Mouse (Mus musculus) CH12F3 (cell line): Measurements from ENCODE around the gene Plcg1.

Experiments
- in situ Hi-C: fragments of 300-500 bp; cut with MboI; formaldehyde crosslinking; loops from 2 replicates; pipeline ENCODE4 v1.14.3; 2020; ENCODE audit warnings: low sequenced_read_pairs

Gene Plcg1

DNA sequence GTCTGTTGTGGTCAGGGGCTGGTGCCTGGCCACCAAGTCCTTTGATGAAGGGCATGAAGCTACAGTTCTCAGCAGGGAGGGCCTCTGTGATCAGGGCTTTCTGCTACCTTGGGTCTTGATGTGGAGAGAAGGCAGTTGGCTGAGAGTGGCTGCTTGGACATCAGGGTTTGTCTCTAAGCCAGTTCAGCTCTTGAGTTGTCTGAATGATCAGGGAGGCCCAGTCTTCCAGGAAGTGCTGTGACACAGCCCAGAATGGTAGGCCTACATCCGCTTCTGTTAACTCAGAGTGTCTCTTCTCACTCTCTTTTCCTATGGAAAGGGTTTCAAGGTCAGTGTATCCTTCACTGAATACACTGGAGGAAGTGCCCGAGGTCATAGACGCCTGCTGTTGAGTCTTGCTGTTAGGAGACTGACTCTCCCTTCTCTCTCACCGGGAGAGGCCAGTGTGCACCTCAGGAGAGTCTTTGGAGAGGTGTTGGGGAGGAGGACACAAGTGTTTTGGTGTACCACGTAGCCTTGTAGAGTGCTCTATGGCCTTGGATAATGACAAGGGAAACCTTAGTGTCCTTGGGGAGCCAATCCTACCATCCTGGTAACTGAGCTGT is 4.7 kb downstream of the Plcg1 start:
- in situ Hi-C loops = no loop called here

DNA sequence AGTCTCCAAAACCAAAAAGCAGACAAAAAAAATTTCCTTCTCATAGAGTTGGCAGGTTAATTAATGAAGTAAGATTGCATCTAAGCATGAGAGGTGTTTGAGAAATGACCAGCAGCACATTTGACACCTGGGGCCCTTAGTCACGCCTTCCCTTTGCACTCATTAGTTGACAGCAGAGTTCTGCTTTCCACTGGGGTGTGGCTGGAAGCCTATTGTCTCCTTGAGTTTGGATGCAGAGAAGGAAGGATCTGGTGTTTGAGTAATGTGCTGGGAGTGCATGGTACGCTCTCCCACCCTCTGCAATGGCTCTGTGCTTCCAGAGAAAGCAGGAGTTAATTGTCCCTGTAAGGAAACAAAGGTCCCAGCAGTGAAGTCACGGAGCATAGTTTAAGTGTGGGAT is 5.4 kb downstream of the Plcg1 start:
- in situ Hi-C loops = no loop called here

- in situ Hi-C loops = no loop called here
These were observed 7.3 kb downstream of the Plcg1 start for GRCm38 (mm10) chr2:160738354-160738753.

DNA sequence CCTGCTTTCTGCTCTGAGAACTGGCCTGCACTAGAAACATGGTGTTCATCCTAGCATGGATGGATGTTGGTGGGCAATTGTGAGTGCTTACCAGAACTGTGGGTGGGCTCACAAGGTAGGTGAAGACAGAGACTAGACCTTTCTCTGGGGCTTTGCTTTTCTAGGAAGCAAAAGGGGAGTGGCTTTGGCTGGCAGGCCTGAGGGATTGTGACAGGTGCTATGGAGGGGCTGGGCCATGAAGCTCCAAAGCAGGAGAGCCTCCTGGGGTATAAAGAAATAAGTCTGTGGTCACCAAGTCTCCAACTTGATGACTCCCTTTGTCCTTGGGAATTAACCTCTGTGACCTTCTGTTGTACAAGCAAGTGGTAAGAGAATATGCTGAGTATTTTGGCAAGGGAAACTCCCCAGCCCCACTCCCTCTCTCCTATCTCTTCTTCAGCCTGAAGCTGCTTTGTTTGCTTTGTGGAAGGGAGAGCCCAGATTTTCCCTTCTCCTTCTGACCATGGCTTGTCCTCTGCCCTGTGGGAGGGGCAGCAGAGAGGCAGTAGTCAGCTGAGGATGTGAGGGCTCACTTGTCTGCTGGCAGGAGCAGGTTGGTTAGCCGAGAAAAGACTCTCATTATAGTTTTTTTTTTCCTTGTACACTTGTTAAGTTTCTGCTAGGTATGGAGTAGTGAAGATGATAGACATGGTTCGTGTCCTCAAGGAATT is 8.7 kb downstream of the Plcg1 start:
- in situ Hi-C loops = no loop called here

DNA sequence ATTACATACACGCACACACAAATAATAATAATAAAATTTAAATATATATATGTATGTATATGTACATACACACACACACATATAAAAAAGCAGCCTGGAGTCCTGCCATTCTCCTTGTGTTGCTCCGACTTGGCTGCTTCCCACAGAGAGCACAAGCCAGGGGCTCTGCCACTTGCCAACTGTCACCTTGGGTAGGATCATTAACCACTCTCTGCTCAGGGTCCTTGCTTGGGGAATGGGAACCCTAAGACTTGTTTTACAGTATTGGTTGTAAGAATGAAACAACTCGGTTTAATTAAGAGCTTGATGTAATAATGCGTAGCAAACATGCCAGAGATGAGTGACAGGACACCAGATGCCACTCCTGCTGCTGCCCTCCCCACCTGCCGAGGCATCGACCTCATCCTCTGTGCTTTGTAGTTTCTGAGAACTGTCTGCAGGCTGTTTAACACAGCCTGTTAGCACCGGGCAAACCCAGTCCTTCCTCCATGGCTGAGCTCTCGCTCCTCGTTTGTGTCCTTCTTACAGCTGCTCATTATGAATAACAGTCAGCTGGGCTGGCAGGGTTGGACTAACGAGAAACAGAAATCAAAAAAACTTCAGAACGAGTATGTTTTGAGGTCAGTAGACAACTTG is 9.5 kb downstream of the Plcg1 start:
- in situ Hi-C loops = no loop called here

- in situ Hi-C loops = no loop called here
These were observed 10.5 kb downstream of the Plcg1 start for GRCm38 (mm10) chr2:160741580-160741979.

- in situ Hi-C loops = no loop called here
These were observed 11.1 kb downstream of the Plcg1 start for GRCm38 (mm10) chr2:160742161-160742609.

DNA sequence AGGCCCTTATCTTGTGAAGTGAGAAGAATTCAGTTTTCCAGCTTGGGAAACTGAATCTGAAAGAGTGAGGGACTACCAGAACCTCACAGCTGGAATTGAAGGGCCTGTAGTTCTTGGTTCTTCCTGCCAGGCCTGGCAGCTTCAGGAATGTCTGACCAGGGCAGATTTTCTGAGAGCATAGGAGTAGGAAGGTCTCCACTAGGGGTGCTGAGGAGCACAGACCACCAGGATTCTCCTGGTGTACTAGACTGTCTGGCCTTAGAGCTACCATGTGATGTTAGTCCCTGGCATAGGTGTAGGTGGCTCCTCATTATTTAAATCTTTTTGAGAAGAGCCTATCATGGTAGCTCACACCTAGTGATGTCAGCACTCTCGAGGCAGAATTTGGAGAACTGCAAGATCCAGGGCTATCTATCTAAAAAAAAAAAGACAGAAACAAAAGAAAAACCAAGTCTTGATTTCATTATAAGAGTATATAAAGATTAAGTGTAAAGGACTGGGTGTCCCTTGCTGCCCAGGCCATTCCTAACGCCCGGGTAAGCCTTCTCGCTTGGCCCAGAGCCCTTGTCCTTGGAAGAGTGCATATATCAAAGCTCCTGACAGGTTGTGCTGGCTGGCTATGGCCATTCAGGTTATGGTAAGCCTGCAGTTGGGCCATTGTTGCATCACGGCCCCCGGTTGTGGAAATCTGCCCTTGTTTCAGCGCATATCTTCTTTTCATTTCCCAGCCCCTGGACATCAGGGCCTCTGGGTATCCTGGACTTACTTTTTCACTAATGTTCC is 13.1 kb downstream of the Plcg1 start:
- in situ Hi-C loops = no loop called here

- in situ Hi-C loops = no loop called here
These were observed 13.7 kb downstream of the Plcg1 start for GRCm38 (mm10) chr2:160744823-160745210.

DNA sequence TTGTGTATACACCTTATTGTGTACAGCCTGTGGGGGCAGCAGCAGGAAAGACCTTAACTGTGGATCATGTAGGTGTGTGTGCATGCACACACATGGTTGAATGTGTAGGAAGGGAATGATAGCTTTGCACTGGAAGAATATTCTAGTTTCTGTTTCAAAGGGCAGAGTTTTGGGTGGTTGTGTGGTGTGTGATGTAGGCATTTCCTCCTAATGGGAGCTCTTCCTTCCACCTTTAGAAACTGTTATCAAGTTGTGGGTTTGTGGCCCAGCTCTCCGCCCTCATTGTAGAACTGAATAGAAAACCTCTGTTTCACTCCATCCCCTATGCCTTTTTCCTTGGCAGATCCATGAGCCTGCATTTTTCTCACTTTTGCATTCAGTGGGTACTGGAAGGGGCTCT is 14.4 kb downstream of the Plcg1 start:
- in situ Hi-C loops = no loop called here

GRCm38 (mm10) chr2:160746637-160747036 is 15.5 kb downstream of the Plcg1 start:
- in situ Hi-C loops = no loop called here

- in situ Hi-C loops = no loop called here
These were observed 16.0 kb downstream of the Plcg1 start for GRCm38 (mm10) chr2:160747075-160747474.

DNA sequence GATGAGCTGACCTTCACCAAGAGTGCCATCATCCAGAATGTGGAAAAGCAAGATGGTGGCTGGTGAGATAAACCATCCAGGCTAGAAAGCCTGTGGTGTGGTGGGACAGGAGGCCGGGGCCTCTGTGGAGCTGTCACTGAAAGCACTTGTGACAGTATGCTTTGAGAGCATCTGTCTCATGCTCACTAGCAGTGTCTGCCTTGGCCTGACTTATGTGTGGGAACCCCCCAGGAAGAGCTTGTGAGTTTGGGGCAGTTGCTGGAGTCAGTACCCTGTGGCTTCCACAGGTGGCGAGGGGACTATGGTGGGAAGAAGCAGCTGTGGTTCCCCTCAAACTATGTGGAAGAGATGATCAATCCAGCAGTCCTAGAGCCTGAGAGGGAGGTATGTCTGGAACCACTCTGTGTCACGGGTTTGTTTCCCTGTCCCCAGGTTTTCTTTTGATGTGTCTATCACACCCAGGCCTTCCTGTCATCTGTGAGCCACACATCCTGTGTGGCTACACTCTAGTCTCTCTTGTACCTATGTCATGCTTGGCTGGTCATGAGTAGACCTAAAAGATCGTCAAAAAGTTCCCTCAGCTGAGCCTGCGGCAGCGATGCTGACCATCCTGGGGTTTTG is 25.6 kb downstream of the Plcg1 start:
- in situ Hi-C loops = loop anchor here (25.0 kb wide), 1 partner anchor 131 kb away; the partner anchor contains the start of gene Lpin3

DNA sequence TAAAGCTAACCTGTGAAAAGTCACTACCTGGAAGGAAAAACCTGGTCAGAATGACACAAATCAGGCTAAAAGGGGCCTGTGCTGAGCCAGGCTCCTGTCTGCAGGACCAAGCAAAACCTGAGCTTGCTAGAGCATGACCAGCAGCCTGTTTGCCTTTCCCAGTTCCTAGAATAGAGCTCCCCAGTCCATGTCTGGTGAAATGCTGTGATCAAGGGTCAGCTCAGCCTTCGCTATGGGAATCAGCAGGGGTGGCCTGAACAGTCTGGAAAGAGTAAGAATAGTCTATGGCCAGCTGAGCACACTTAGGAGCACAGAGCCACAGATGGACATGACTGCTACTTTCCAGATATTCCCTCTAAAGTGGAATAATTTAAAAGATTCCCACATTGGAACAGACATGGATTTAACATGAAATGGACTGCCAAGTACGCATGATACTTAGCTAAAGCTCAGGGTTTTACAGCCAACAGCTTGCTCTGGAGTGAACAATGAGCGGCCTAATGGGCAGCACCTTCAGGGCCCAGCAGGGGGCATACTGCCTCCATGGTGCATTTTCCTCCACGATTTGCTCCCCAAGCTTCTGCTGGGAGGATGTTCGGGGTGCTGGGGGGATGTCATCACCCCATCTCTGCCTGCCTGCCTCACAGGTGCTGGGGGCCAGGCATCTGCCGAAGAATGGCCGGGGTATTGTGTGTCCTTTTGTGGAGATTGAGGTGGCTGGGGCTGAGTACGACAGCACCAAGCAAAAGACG is 29.5 kb downstream of the Plcg1 start:
- in situ Hi-C loops = loop anchor here (25.0 kb wide), 1 partner anchor 127 kb away; the partner anchor contains the start of gene Lpin3

- in situ Hi-C loops = loop anchor here (25.0 kb wide), 1 partner anchor 123 kb away; the partner anchor contains the start of gene Lpin3
These were observed 32.7 kb downstream of the Plcg1 start for GRCm38 (mm10) chr2:160763816-160764215.

DNA sequence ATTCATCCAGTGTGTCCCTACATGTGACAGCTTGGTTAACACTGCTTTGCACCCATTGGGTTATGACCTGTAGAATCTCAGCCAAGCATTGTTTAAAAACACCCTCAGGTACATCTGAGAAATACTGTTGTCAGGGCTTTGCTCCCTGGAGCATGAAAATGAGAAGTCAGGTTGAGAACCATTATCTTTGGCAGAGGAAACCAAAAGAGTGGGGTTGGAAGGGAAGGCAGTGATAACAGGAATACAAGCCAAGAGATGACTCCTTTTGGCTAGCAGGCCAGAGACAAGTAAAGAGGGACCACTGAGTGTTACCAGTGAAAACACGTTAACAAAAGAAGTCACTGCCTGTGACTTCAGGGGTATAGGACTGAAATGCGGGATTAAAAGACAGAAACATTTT is 33.3 kb downstream of the Plcg1 start:
- in situ Hi-C loops = loop anchor here (25.0 kb wide), 1 partner anchor 123 kb away; the partner anchor contains the start of gene Lpin3

DNA sequence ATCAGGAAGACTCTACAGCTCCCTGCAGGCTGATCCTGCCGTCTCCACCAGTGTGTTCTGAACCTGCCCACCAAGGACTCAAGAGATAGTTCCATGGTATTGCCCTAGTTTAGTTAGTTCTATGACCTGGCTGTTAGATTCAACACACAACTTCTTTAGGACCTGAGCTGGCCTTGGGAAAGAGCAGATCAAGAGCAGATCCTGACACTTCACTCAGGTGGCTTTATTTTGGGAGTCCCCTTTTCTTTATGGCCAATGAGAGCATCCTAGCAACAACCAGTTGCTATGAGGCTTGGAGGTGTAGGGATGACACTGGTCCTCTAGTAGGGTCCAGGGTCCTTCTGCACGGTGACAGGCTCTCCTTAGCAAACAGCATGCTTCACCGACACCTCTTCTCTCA is 34.0 kb downstream of the Plcg1 start:
- in situ Hi-C loops = loop anchor here (25.0 kb wide), 1 partner anchor 122 kb away; the partner anchor contains the start of gene Lpin3

- in situ Hi-C loops = loop anchor here (25.0 kb wide), 1 partner anchor 121 kb away; the partner anchor contains the start of gene Lpin3
These were observed 35.3 kb downstream of the Plcg1 start for GRCm38 (mm10) chr2:160766371-160766771.

DNA sequence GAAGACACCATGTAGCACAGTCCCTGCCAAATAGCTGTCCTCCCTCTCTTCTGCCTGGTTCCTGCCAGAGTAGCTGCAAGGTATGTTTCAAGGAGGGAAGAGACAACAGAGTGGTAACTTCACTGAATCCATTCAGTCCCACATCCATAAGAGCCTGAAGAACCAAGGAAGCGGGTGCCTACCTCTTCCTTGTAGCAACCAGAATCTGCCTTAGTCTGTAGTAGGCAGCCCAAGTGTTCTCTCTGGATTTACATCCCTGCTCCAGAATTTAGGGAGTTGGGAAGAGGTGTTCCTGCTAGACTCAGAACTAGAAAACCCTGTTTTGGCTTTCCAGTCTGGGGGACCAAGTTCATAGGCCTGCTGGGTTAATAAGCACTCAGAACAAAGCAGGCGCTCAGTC is 36.1 kb downstream of the Plcg1 start:
- in situ Hi-C loops = loop anchor here (25.0 kb wide), 1 partner anchor 120 kb away; the partner anchor contains the start of gene Lpin3
